Mouse (Mus musculus): ENCODE data around the gene Sys1. TPM values are rescaled to one million over a fixed set of nuclear protein-coding genes. Genes with fewer than 3 reads are reported as not detected.

The Sys1 gene
- polyA plus RNA-seq, 1 experiment: 94.5 TPM

DNA sequence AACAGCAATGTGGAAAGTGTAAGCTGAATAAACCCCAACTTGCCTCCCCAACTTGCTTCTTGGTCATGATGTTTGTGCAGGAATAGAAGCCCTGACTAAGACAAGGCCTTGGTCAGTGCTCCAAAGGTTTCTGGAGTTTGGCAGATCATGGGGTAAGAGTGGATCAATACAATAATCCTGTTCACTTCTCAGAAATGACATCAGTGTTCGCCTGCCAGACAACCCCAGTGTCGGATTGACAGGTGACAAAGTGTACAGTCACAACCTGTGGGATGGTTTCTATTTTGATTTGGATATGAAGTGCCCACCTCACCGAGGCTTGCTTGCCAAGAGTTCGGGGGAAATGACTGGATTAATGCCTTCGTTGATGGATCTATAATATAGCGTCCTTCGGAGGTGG is 35.5 kb upstream of the Sys1 start:
- Histone ChIP-seq H3K36me3 (ENCODE audit: control insufficient read depth, insufficient read depth, low read length) (peaks cover 12% of the 10 kb centered on the region), H3K27ac (ENCODE audit: insufficient read depth, low read depth, low read length) (0 out of 2 replicates have a peak overlapping the region, but pooled peaks have one; percentile 77), H3K27me3 (replicated peaks; ENCODE audit: control insufficient read depth, insufficient read depth, low read length) (no peaks in the 10 kb centered on the region), H3K4me1 (ENCODE audit: control insufficient read depth, insufficient read depth, low read length) (peaks cover 28% of the 10 kb centered on the region), H3K4me3 (ENCODE audit: insufficient read depth, low read depth, low read length) (no peak overlapping the region)
- no peak for DNase-seq
- 78% methylated on average over 7 of the region's 7 CpGs for WGBS
- TF ChIP-seq CTCF (conservative IDR thresholded peaks at IDR 0.05; ENCODE audit: insufficient read depth, insufficient read length, low read depth, low read length): no peak
- no peak for TF ChIP-seq POLR2A (IDR thresholded peaks at IDR 0.05; ENCODE audit: low read depth, low read length)

DNA sequence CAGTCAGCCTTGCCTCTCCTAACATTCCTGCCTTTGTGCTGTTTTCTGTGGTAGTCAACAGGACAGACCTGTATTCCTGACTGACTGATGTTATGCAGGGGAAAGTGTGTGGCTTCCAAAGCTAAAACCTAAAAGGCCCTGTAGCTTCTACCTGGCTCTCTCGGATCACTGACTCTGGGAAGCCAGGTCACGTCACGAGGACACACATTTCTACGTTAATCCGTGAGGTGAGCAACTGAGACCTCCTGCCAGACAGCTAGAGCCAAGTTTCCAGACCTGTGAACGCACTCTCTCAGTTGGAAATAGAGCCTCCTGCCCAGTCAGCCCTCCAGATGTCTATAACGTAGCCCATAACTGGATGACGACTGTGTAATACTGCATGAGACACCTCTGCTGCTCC is 34.8 kb upstream of the Sys1 start:
- Histone ChIP-seq H3K4me3 (ENCODE audit: insufficient read depth, low read depth, low read length) (no peak overlapping the region), H3K27ac (ENCODE audit: insufficient read depth, low read depth, low read length) (peak overlapping the region; percentile 77)

DNA sequence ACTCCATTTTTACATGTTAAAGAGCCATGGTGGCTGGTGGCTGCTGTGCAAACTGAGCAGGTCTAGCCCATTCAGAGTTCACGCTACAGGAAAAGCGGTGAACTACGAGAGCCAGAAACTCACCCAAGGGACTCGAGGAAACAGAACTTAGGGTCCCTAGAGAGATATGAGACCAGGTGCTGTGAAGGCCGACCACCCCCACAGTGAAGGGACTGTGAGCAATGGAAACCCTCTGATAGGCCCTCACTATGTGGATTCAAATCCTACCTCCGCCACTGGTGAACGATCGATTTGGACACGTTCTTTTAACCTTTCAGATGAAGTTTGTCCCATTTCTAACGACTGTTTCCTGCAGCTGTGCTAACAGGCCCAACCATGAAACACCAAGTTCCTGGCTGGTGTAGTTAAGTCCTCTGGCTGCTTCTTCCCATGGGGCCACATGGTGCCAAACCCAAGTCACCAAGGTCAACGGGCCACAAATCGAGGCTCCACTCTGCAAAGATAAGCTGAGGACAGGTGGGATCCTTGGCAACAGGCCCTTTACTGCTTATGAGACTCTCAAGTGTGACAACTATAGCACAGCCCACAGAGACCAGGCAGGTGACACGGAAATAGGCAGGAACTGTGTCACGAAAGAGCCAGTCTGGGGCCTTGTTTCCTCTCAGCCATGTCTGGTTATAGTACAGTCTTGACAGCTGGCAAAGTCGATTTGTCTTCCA is 33.9 kb upstream of the Sys1 start:
- Histone ChIP-seq H3K36me3 (ENCODE audit: control insufficient read depth, insufficient read depth, low read length) (peaks cover 16% of the 10 kb centered on the region), H3K4me1 (ENCODE audit: control insufficient read depth, insufficient read depth, low read length) (peaks cover 30% of the 10 kb centered on the region), H3K27me3 (replicated peaks; ENCODE audit: control insufficient read depth, insufficient read depth, low read length) (no peaks in the 10 kb centered on the region), H3K4me3 (ENCODE audit: insufficient read depth, low read depth, low read length) (no peak overlapping the region), H3K27ac (ENCODE audit: insufficient read depth, low read depth, low read length) (peak overlapping the region; percentile 77)
- WGBS: 64% methylated on average over 15 of the region's 15 CpGs
- TF ChIP-seq CTCF (conservative IDR thresholded peaks at IDR 0.05; ENCODE audit: insufficient read depth, insufficient read length, low read depth, low read length) (no peak), POLR2A (IDR thresholded peaks at IDR 0.05; ENCODE audit: low read depth, low read length) (no peak)
- DNase-seq: peak; percentile 38

More for the DNA sequence above, 34.8 kb upstream of the Sys1 start:
- 42% methylated on average over 8 of the region's 8 CpGs for WGBS
- Histone ChIP-seq H3K27me3 (replicated peaks; ENCODE audit: control insufficient read depth, insufficient read depth, low read length) (no peaks in the 10 kb centered on the region), H3K4me1 (ENCODE audit: control insufficient read depth, insufficient read depth, low read length) (peaks cover 30% of the 10 kb centered on the region), H3K36me3 (ENCODE audit: control insufficient read depth, insufficient read depth, low read length) (peaks cover 12% of the 10 kb centered on the region)
- no peak for TF ChIP-seq CTCF (conservative IDR thresholded peaks at IDR 0.05; ENCODE audit: insufficient read depth, insufficient read length, low read depth, low read length)
- no peak for TF ChIP-seq POLR2A (IDR thresholded peaks at IDR 0.05; ENCODE audit: low read depth, low read length)
- peak; percentile 85 for DNase-seq

DNA sequence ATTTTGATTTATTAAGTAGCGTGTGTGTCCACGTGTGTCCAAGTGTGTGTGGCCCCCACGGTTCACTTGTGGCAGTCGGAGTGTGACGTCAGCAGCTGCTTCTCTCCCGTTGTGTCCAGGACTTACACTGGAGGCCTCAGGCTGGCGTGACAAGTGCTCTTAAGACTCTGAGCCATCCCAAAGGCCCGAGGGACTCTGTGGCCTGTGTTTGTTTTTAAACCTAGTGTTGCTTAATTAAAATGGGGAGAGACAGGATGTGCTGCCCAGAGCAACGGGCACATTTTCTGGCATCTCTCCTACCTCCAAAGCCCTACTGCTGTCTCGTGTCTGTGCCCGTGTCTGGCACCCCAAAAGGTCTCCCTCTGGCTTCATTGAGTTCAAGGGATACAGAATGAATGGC is 33.3 kb upstream of the Sys1 start:
- peak; percentile 40 for DNase-seq
- no peak overlapping the region for H3K4me3 ChIP-seq (ENCODE audit: insufficient read depth, low read depth, low read length)
- peak overlapping the region; percentile 46; the same call in 1 of the 2 replicates for H3K27ac ChIP-seq (ENCODE audit: insufficient read depth, low read depth, low read length)
- TF ChIP-seq POLR2A (IDR thresholded peaks at IDR 0.05; ENCODE audit: low read depth, low read length): no peak
- TF ChIP-seq CTCF (conservative IDR thresholded peaks at IDR 0.05; ENCODE audit: insufficient read depth, insufficient read length, low read depth, low read length): no peak
- H3K4me1 ChIP-seq (ENCODE audit: control insufficient read depth, insufficient read depth, low read length): peaks cover 30% of the 10 kb centered on the region
- H3K27me3 ChIP-seq (replicated peaks; ENCODE audit: control insufficient read depth, insufficient read depth, low read length): no peaks in the 10 kb centered on the region
- H3K36me3 ChIP-seq (ENCODE audit: control insufficient read depth, insufficient read depth, low read length): peaks cover 17% of the 10 kb centered on the region
- WGBS: 49% methylated on average over 11 of the region's 11 CpGs

DNA sequence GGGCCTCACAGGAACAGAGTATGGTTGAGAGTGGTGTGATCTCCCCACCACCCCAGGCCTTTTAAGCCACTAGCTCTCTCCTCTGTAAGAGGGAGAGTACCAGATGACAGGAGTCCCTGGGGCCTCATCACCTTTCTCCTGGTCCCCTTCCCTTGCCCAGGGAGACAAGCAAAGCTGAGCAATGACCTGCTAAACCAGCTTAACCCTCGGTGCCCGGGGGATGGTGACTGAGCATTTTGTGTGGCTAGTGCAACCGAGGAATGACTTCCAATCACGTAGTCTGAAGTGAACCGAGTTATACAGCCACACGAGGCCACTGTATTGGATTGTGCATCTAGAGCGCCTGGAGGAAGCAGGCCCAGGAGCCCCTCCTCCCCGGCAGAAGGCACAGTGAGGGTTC is 32.4 kb upstream of the Sys1 start:
- no peak for DNase-seq
- TF ChIP-seq POLR2A (IDR thresholded peaks at IDR 0.05; ENCODE audit: low read depth, low read length) (no peak), CTCF (conservative IDR thresholded peaks at IDR 0.05; ENCODE audit: insufficient read depth, insufficient read length, low read depth, low read length) (no peak)
- H3K4me1 ChIP-seq (ENCODE audit: control insufficient read depth, insufficient read depth, low read length): peaks cover 32% of the 10 kb centered on the region
- no peaks in the 10 kb centered on the region for H3K27me3 ChIP-seq (replicated peaks; ENCODE audit: control insufficient read depth, insufficient read depth, low read length)
- 89% methylated on average over 8 of the region's 8 CpGs for WGBS
- H3K4me3 ChIP-seq (ENCODE audit: insufficient read depth, low read depth, low read length): no peak overlapping the region
- peaks cover 22% of the 10 kb centered on the region for H3K36me3 ChIP-seq (ENCODE audit: control insufficient read depth, insufficient read depth, low read length)
- no peak overlapping the region for H3K27ac ChIP-seq (ENCODE audit: insufficient read depth, low read depth, low read length)

DNA sequence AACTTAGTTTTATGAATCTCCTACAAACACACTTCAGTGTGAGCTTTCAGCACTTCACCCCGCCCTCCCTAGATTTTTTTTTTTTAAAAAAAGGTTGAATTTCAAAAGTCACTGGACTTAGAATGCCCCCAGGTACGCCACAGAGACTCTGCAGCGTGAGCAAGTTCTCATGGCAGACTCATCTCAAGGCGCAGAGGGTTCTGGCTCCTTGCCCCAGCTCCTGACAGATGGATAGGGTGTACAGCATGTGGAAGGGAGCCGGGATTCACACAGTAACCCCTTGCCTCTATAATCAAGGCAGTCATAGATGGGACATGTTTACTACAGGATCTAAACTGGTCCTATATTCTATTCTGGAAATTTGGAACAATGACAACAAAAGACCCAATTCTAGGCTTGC is 31.4 kb upstream of the Sys1 start:
- no peak overlapping the region for H3K4me3 ChIP-seq (ENCODE audit: insufficient read depth, low read depth, low read length)
- peaks cover 23% of the 10 kb centered on the region for H3K36me3 ChIP-seq (ENCODE audit: control insufficient read depth, insufficient read depth, low read length)
- WGBS: 50% methylated on average over 5 of the region's 5 CpGs
- no peaks in the 10 kb centered on the region for H3K27me3 ChIP-seq (replicated peaks; ENCODE audit: control insufficient read depth, insufficient read depth, low read length)
- DNase-seq: peak; percentile 83
- H3K4me1 ChIP-seq (ENCODE audit: control insufficient read depth, insufficient read depth, low read length): peaks cover 32% of the 10 kb centered on the region
- TF ChIP-seq CTCF (conservative IDR thresholded peaks at IDR 0.05; ENCODE audit: insufficient read depth, insufficient read length, low read depth, low read length) (no peak), POLR2A (IDR thresholded peaks at IDR 0.05; ENCODE audit: low read depth, low read length) (no peak)
- H3K27ac ChIP-seq (ENCODE audit: insufficient read depth, low read depth, low read length): no peak overlapping the region

DNA sequence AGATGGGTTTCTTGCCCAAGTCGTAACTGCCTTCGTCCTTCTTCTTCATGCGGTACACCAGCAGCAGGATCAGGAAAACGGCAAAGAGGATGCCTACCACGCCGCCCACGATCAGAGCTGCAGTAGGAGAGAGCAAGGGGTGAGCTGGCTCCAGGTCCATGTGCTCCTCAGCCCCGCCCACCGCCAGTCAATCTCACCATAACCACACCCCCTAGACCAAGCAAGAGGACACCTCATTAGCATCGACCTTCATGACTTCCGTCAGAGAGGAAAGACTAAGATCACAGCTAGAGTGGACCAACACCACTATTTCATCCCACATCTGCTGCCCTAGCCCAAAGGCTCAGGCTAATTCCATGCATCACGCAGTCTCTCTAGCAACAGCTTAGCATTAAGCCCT is 30.6 kb upstream of the Sys1 start:
- peaks cover 24% of the 10 kb centered on the region for H3K36me3 ChIP-seq (ENCODE audit: control insufficient read depth, insufficient read depth, low read length)
- peak; percentile 73 for DNase-seq

More for the DNA sequence above, 30.6 kb upstream of the Sys1 start:
- Histone ChIP-seq H3K27me3 (replicated peaks; ENCODE audit: control insufficient read depth, insufficient read depth, low read length) (no peaks in the 10 kb centered on the region), H3K4me1 (ENCODE audit: control insufficient read depth, insufficient read depth, low read length) (peaks cover 35% of the 10 kb centered on the region), H3K27ac (ENCODE audit: insufficient read depth, low read depth, low read length) (no peak overlapping the region), H3K4me3 (ENCODE audit: insufficient read depth, low read depth, low read length) (no peak overlapping the region)
- TF ChIP-seq CTCF (conservative IDR thresholded peaks at IDR 0.05; ENCODE audit: insufficient read depth, insufficient read length, low read depth, low read length) (no peak), POLR2A (IDR thresholded peaks at IDR 0.05; ENCODE audit: low read depth, low read length) (no peak)
- 37% methylated on average over 12 of the region's 12 CpGs for WGBS
